23 mouse cellular contexts compared by ENCODE assay signal in the genomic region with DNA sequence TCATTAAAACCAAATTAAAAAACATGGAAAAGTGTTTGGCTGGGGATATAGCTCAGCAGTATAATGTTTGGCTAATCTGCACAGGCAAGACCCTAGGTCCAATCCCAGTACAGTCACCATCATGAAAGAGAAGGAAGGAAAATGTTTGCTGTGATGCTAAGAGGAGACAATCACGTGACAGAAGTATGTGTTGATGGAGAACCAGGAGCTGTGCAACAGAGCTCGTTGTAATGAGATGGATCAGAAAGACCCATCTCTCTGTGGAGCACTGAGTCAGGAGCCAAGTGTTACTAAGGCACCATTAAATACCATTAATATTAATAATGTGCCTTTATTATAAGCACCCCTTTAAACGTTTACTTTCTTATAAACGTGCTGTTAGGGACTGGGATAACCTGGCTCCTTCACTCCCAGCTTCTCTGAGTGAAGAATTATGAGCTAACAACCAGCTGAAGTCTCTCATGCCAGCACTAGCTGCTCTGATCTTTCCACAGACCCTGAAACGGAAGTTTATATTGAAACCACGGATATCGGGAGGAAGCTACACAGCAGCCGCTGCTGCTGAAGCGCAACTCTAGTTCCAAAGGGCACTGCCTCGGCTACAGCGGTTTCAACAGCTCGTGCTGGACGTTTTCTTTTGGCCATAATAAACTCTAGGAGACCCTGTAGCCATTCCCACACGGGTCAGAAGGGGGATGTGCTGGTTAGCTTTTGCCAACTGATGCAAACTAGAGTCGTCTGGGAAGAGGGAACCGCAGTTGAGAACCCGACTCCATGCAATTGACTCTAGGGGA.
DNase-seq lines count a peak whose midpoint lies in the region; ATAC-seq and TF ChIP-seq lines count a peak whose summit lies in the region.
"Had no signal": no experiment of that assay in that cellular context is flagged by ENCODE, and none has a peak within 500 bp of the region (broad histone marks: within the 10 kb centered on the region; RNA-seq: fewer than 3 reads in every experiment).

No protein-coding gene starts in this region.

- no peak for TF ChIP-seq CTCF in stomach, postnatal 0 days (IDR thresholded peaks at IDR 0.05; ENCODE audit: low read depth)
- no peak for TF ChIP-seq CTCF in gastrocnemius, adult 2 months (IDR thresholded peaks at IDR 0.05)

- no peak overlapping the region for H3K4me3 ChIP-seq in limb, embryonic 12.5 days (replicated peaks)
- no peak overlapping the region for H3K4me3 ChIP-seq in limb, embryonic 10.5 days
- H3K4me3 ChIP-seq in stomach, embryonic 16.5 days (replicated peaks; ENCODE audit: low read length): no peak overlapping the region
- no peak overlapping the region for H3K4me3 ChIP-seq in stomach, postnatal 0 days (ENCODE audit: low read depth, low read length)
- no peak overlapping the region for H3K4me3 ChIP-seq in gastrocnemius, adult 2 months
- H3K4me3 ChIP-seq: forebrain, embryonic 13.5 days; hindbrain, embryonic 10.5 days; layer of hippocampus, adult 2 months; limb, embryonic 13.5 days; liver, embryonic 12.5 days; midbrain, embryonic 12.5 days had no signal

- no peak for TF ChIP-seq EP300 in stomach, postnatal 0 days (optimal IDR thresholded peaks at IDR 0.05)

- WGBS in limb, embryonic 12.5 days: 62% methylated on average over 17 of the region's 17 CpGs
- 78% methylated on average over 17 of the region's 17 CpGs for WGBS in limb, embryonic 10.5 days
- WGBS in stomach, embryonic 16.5 days: 43% methylated on average over 17 of the region's 17 CpGs
- 45% methylated on average over 17 of the region's 17 CpGs for WGBS in stomach, postnatal 0 days

- no peak overlapping the region for H3K9ac ChIP-seq in limb, embryonic 12.5 days (replicated peaks)
- no peak overlapping the region for H3K9ac ChIP-seq in stomach, embryonic 16.5 days (ENCODE audit: low read length)
- no peak overlapping the region for H3K9ac ChIP-seq in stomach, postnatal 0 days (ENCODE audit: low read length)
- H3K9ac ChIP-seq: forebrain, embryonic 13.5 days; limb, embryonic 13.5 days; liver, embryonic 12.5 days; midbrain, embryonic 12.5 days had no signal

- H3K27ac ChIP-seq in limb, embryonic 12.5 days: peak overlapping the region; percentile 0; the same call in 1 of the 2 replicates
- no peak overlapping the region for H3K27ac ChIP-seq in limb, embryonic 10.5 days
- H3K27ac ChIP-seq in stomach, embryonic 16.5 days (ENCODE audit: low read length): no peak overlapping the region
- no peak overlapping the region for H3K27ac ChIP-seq in stomach, postnatal 0 days (replicated peaks)
- H3K27ac ChIP-seq in gastrocnemius, adult 2 months: no peak overlapping the region
- H3K27ac ChIP-seq: forebrain, embryonic 13.5 days; hindbrain, embryonic 10.5 days; layer of hippocampus, adult 2 months; limb, embryonic 13.5 days; liver, embryonic 12.5 days; macrophage; midbrain, embryonic 12.5 days had no signal

- H3K9me3 ChIP-seq in limb, embryonic 12.5 days: no peaks in the 10 kb centered on the region
- H3K9me3 ChIP-seq in limb, embryonic 10.5 days (replicated peaks): no peaks in the 10 kb centered on the region
- no peaks in the 10 kb centered on the region for H3K9me3 ChIP-seq in stomach, embryonic 16.5 days (replicated peaks; ENCODE audit: control insufficient read depth, low read length)
- H3K9me3 ChIP-seq in stomach, postnatal 0 days (ENCODE audit: control insufficient read depth, low read length): no peaks in the 10 kb centered on the region
- H3K9me3 ChIP-seq: forebrain, embryonic 13.5 days; limb, embryonic 13.5 days; liver, embryonic 12.5 days; midbrain, embryonic 12.5 days had no signal

- no peaks in the 10 kb centered on the region for H3K36me3 ChIP-seq in limb, embryonic 12.5 days
- H3K36me3 ChIP-seq in limb, embryonic 10.5 days: no peaks in the 10 kb centered on the region
- H3K36me3 ChIP-seq in stomach, embryonic 16.5 days (ENCODE audit: control insufficient read depth, insufficient read depth, low read length): no peaks in the 10 kb centered on the region
- H3K36me3 ChIP-seq in stomach, postnatal 0 days (ENCODE audit: control insufficient read depth, insufficient read depth, low read length): no peaks in the 10 kb centered on the region
- H3K36me3 ChIP-seq: hindbrain, embryonic 10.5 days; limb, embryonic 13.5 days; liver, embryonic 12.5 days; midbrain, embryonic 12.5 days had no signal

- H3K4me1 ChIP-seq in limb, embryonic 12.5 days (replicated peaks): peaks cover 9% of the 10 kb centered on the region; the same call in 1 of the 2 replicates
- peaks cover 20% of the 10 kb centered on the region for H3K4me1 ChIP-seq in limb, embryonic 10.5 days
- H3K4me1 ChIP-seq in stomach, embryonic 16.5 days (ENCODE audit: control insufficient read depth, insufficient read depth, low read length): no peaks in the 10 kb centered on the region
- no peaks in the 10 kb centered on the region for H3K4me1 ChIP-seq in stomach, postnatal 0 days (replicated peaks; ENCODE audit: control insufficient read depth, insufficient read depth)
- H3K4me1 ChIP-seq: liver, embryonic 12.5 days had no signal

- H3K27me3 ChIP-seq in limb, embryonic 12.5 days: no peaks in the 10 kb centered on the region
- H3K27me3 ChIP-seq in limb, embryonic 10.5 days (ENCODE audit: low read depth, poor library complexity, severe bottlenecking): no peaks in the 10 kb centered on the region
- no peaks in the 10 kb centered on the region for H3K27me3 ChIP-seq in stomach, embryonic 16.5 days (ENCODE audit: control insufficient read depth, insufficient read depth, low read length)
- no peaks in the 10 kb centered on the region for H3K27me3 ChIP-seq in stomach, postnatal 0 days (ENCODE audit: control insufficient read depth, insufficient read depth, low read length)
- H3K27me3 ChIP-seq: forebrain, embryonic 13.5 days; limb, embryonic 13.5 days; liver, embryonic 12.5 days had no signal

- no peak for DNase-seq in limb, embryonic 10.5 days (ENCODE audit: low spot score)
- no peak for DNase-seq in stomach, postnatal 0 days (ENCODE audit: low spot score)
- no peak for DNase-seq in gastrocnemius, adult 2 months
- DNase-seq: adrenal gland, postnatal 14 days; cerebellum, adult 2 months; cerebellum, postnatal 25 days; kidney, postnatal 25 days; right cerebral cortex, postnatal 14 days; thymus, postnatal 25 days had no signal

- intact Hi-C loops in gastrocnemius, adult 2 months (cut with DNase I): no loop called here

- no peak overlapping the region for H3K4me2 ChIP-seq in limb, embryonic 12.5 days
- peak overlapping the region; percentile 20; the same call in 1 of the 2 replicates for H3K4me2 ChIP-seq in stomach, embryonic 16.5 days (ENCODE audit: low read depth, low read length)
- no peak overlapping the region for H3K4me2 ChIP-seq in stomach, postnatal 0 days (replicated peaks; ENCODE audit: low read depth)
- H3K4me2 ChIP-seq: forebrain, embryonic 13.5 days; heart, embryonic 11.5 days; limb, embryonic 13.5 days; liver, embryonic 12.5 days; midbrain, embryonic 12.5 days had no signal

- ATAC-seq in limb, embryonic 12.5 days (ENCODE audit: insufficient number of reproducible peaks, insufficient read depth, low FRiP score, low TSS enrichment, low read depth): no peak
- no peak for ATAC-seq in stomach, embryonic 16.5 days (ENCODE audit: insufficient read depth, low FRiP score)
- ATAC-seq in stomach, postnatal 0 days (ENCODE audit: low FRiP score, low TSS enrichment): no peak
- 0 out of 2 replicates have a peak, but pooled peaks have one; percentile 41 for ATAC-seq in megakaryocyte, adult 5-6 weeks (ENCODE audit: poor library complexity, severe bottlenecking)
- no peak for ATAC-seq in monocyte, adult 5-6 weeks (replicated peaks; ENCODE audit: insufficient number of reproducible peaks, low FRiP score, low TSS enrichment, poor library complexity, severe bottlenecking)
- ATAC-seq: forebrain, embryonic 13.5 days; hindbrain, embryonic 16.5 days; intestine, embryonic 16.5 days; liver, embryonic 12.5 days had no signal
